ENCODE assay signal across 20 mouse cellular contexts in genomic region chr14:33448276-33448675, GRCm38 (mm10). TPM values are rescaled to one million over a fixed set of nuclear protein-coding genes. Genes with fewer than 3 reads are reported as not detected.
"Had no signal": no experiment of that assay in that cellular context is flagged by ENCODE, and none has a peak within 500 bp of the region (broad histone marks: within the 10 kb centered on the region; RNA-seq: fewer than 3 reads in every experiment).

No protein-coding gene starts in this region.

- DNase-seq: retina, postnatal 1 day; right cerebral cortex, adult 18-20 months; right cerebral cortex, postnatal 14 days; right cerebral cortex, postnatal 25 days; right cerebral cortex, postnatal 4 days; spleen, adult 18-20 months; thymus, adult 18-20 months; thymus, adult 2 months; thymus, postnatal 14 days; thymus, postnatal 25 days; thymus, postnatal 4 days had no signal

- H3K9ac ChIP-seq: neural tube, embryonic 12.5 days; neural tube, embryonic 13.5 days; neural tube, embryonic 15.5 days; stomach, embryonic 15.5 days had no signal

- H3K27me3 ChIP-seq: stomach, embryonic 15.5 days had no signal

- H3K4me3 ChIP-seq: neural tube, embryonic 12.5 days; stomach, embryonic 15.5 days had no signal

- H3K9me3 ChIP-seq: neural tube, embryonic 12.5 days; neural tube, embryonic 13.5 days; neural tube, embryonic 15.5 days; stomach, embryonic 15.5 days had no signal

- H3K36me3 ChIP-seq: neural tube, embryonic 12.5 days; neural tube, embryonic 13.5 days; neural tube, embryonic 15.5 days; stomach, embryonic 15.5 days had no signal

- H3K27ac ChIP-seq: neural tube, embryonic 12.5 days; neural tube, embryonic 13.5 days; neural tube, embryonic 15.5 days; stomach, embryonic 15.5 days; stomach, postnatal 0 days had no signal

RNA-seq across cellular contexts. Expression of gene Frmpd2, which starts 23.2 kb away (rescaled TPM):
- polyA plus RNA-seq: neural tube, embryonic 12.5 days; neural tube, embryonic 13.5 days; neural tube, embryonic 15.5 days; small intestine, adult 2 months; spleen, adult 2 months; stomach, embryonic 16.5 days; stomach, postnatal 0 days; thymus, postnatal 0 days had no signal
